Mouse (Mus musculus) MEL (cell line): ENCODE data around the gene Stk16. TPM values are rescaled to one million over a fixed set of nuclear protein-coding genes. Genes with fewer than 3 reads are reported as not detected.

Experiments used
- DNase-seq: peaks from one replicate; pipeline ENCODE4 v3.0.0; 2011; ENCODE audit warnings: low read depth, low spot score
- H3K27ac ChIP-seq: 2 replicates; pipeline ENCODE4 v1.5.1; 2012; ENCODE audit warnings: low read depth, mild to moderate bottlenecking, control low read depth, low read length, moderate library complexity; ENCODE audit not compliant: control insufficient read depth
- H3K27me3 ChIP-seq, 2 experiments: fragments of 150-350 bp in 1 of 2; sonication (generic) in 1 of 2; 2 replicates each; pipeline ENCODE4 v1.6.1; 2012; ENCODE audit warnings: low read length in 2 of 2, mild to moderate bottlenecking in 2 of 2, improper control_type of control experiment in 1 of 2, moderate library complexity in 1 of 2; ENCODE audit not compliant: insufficient read depth in 2 of 2, control insufficient read depth in 1 of 2
- H3K36me3 ChIP-seq, 2 experiments: 2 replicates each; pipeline ENCODE4 v1.6.1; 2012 to 2014; ENCODE audit warnings: low read length in 2 of 2, improper control_type of control experiment in 1 of 2, inconsistent platforms in 1 of 2, mild to moderate bottlenecking in 1 of 2; ENCODE audit not compliant: insufficient read depth in 2 of 2, control insufficient read depth in 1 of 2
- H3K4me1 ChIP-seq, 2 experiments: fragments of 150-350 bp in 1 of 2; sonication (generic) in 1 of 2; 2 replicates each; pipeline ENCODE4 v1.6.1; 2012; ENCODE audit warnings: low read length in 2 of 2, improper control_type of control experiment in 1 of 2, mild to moderate bottlenecking in 1 of 2; ENCODE audit not compliant: insufficient read depth in 2 of 2, control insufficient read depth in 1 of 2
- H3K4me3 ChIP-seq, 2 experiments: fragments of 150-350 bp in 1 of 2; sonication (generic) in 1 of 2; 2 replicates each; pipeline ENCODE4 v1.5.1; 2012; ENCODE audit warnings: low read depth in 2 of 2, low read length in 2 of 2, mild to moderate bottlenecking in 2 of 2, moderate library complexity in 2 of 2, control low read depth in 1 of 2, improper control_type of control experiment in 1 of 2; ENCODE audit not compliant: control insufficient read depth in 1 of 2, insufficient read depth in 1 of 2
- H3K79me2 ChIP-seq: 2 replicates; pipeline ENCODE4 v1.6.1; 2012; ENCODE audit warnings: mild to moderate bottlenecking, low read length, moderate library complexity; ENCODE audit not compliant: control insufficient read depth, poor library complexity, insufficient read depth
- H3K9ac ChIP-seq: 2 replicates; pipeline ENCODE4 v1.6.1; 2012; ENCODE audit warnings: low read depth, mild to moderate bottlenecking, control low read depth, low read length, moderate library complexity; ENCODE audit not compliant: control insufficient read depth, poor library complexity, severe bottlenecking
- H3K9me3 ChIP-seq: fragments of 150-350 bp; sonication (generic); replicated peaks from 2 replicates; pipeline ENCODE4 v1.6.1; 2012; ENCODE audit warnings: mild to moderate bottlenecking, low read length, improper control_type of control experiment, moderate library complexity; ENCODE audit not compliant: insufficient read depth
- BHLHE40 ChIP-seq: IDR thresholded peaks from 2 replicates; pipeline ENCODE4 v1.6.1; 2012; ENCODE audit warnings: low read depth, mild to moderate bottlenecking, inconsistent platforms, low read length, improper control_type of control experiment, borderline replicate concordance
- CHD1 ChIP-seq: IDR thresholded peaks from 2 replicates; pipeline ENCODE4 v1.6.1; 2012; ENCODE audit warnings: low read depth, mild to moderate bottlenecking, inconsistent platforms, low read length, improper control_type of control experiment
- CTCF ChIP-seq, 3 experiments: IDR thresholded peaks in 2 of 3; conservative IDR thresholded peaks in 1 of 3; 2 replicates each; pipeline ENCODE4 v1.5.1; 2011 to 2012; ENCODE audit warnings: low read length in 3 of 3, low read depth in 2 of 3, mild to moderate bottlenecking in 2 of 3, improper control_type of control experiment in 1 of 3, inconsistent platforms in 1 of 3, mixed read lengths in 1 of 3, moderate library complexity in 1 of 3; ENCODE audit not compliant: control insufficient read depth in 1 of 3, insufficient read depth in 1 of 3, poor library complexity in 1 of 3, severe bottlenecking in 1 of 3
- E2F4 ChIP-seq: IDR thresholded peaks from 2 replicates; pipeline ENCODE4 v1.6.1; 2011; ENCODE audit warnings: low read depth, low read length, improper control_type of control experiment, borderline replicate concordance
- EP300 ChIP-seq, 2 experiments: IDR thresholded peaks; 2 replicates each; pipeline ENCODE4 v1.6.1; 2011; ENCODE audit warnings: improper control_type of control experiment in 2 of 2, low read length in 2 of 2, low read depth in 1 of 2, mild to moderate bottlenecking in 1 of 2
- ETS1 ChIP-seq: IDR thresholded peaks from 2 replicates; pipeline ENCODE4 v1.6.1; 2012; ENCODE audit warnings: low read depth, mild to moderate bottlenecking, inconsistent platforms, low read length, improper control_type of control experiment, moderate library complexity
- GABPA ChIP-seq: IDR thresholded peaks from 2 replicates; pipeline ENCODE4 v1.6.1; 2012; ENCODE audit warnings: low read depth, mild to moderate bottlenecking, inconsistent platforms, low read length, improper control_type of control experiment, moderate library complexity
- GATA1 ChIP-seq: IDR thresholded peaks from 2 replicates; pipeline ENCODE4 v1.6.1; 2011; ENCODE audit warnings: low read depth, low read length, improper control_type of control experiment
- KAT2A ChIP-seq: conservative IDR thresholded peaks from 2 replicates; pipeline ENCODE4 v1.6.1; 2012; ENCODE audit warnings: low read depth, low read length, improper control_type of control experiment, inconsistent platforms
- MAFK ChIP-seq: IDR thresholded peaks from 2 replicates; pipeline ENCODE4 v1.6.1; 2011; ENCODE audit warnings: low read depth, mild to moderate bottlenecking, low read length, improper control_type of control experiment, borderline replicate concordance
- MAX ChIP-seq: IDR thresholded peaks from 2 replicates; pipeline ENCODE4 v1.6.1; 2011; ENCODE audit warnings: low read length, improper control_type of control experiment
- MAZ ChIP-seq: IDR thresholded peaks from 2 replicates; pipeline ENCODE4 v1.6.1; 2012; ENCODE audit warnings: low read depth, mild to moderate bottlenecking, inconsistent platforms, low read length, improper control_type of control experiment
- MEF2A ChIP-seq: IDR thresholded peaks from 2 replicates; pipeline ENCODE4 v1.6.1; 2014; ENCODE audit warnings: low read depth, mild to moderate bottlenecking, inconsistent platforms, low read length, improper control_type of control experiment; ENCODE audit not compliant: poor library complexity, insufficient replicate concordance, severe bottlenecking; ENCODE audit errors: extremely low read depth
- MXI1 ChIP-seq: IDR thresholded peaks from 2 replicates; pipeline ENCODE4 v1.6.1; 2011; ENCODE audit warnings: mild to moderate bottlenecking, low read depth, low read length, improper control_type of control experiment
- NRF1 ChIP-seq: IDR thresholded peaks from 2 replicates; pipeline ENCODE4 v1.6.1; 2014; ENCODE audit warnings: low read depth, mild to moderate bottlenecking, inconsistent platforms, low read length, improper control_type of control experiment, moderate library complexity; ENCODE audit not compliant: poor library complexity, insufficient read depth, severe bottlenecking
- POLR2A ChIP-seq, 2 experiments: IDR thresholded peaks; 2 replicates each; pipeline ENCODE4 v1.6.1; 2011 to 2012; ENCODE audit warnings: low read length in 2 of 2, mild to moderate bottlenecking in 2 of 2, control low read depth in 1 of 2, improper control_type of control experiment in 1 of 2, low read depth in 1 of 2, moderate library complexity in 1 of 2; ENCODE audit not compliant: control insufficient read depth in 1 of 2, insufficient read depth in 1 of 2, poor library complexity in 1 of 2
- POLR2AphosphoS2 ChIP-seq: IDR thresholded peaks from 2 replicates; pipeline ENCODE4 v1.6.1; 2011; ENCODE audit warnings: low read length, improper control_type of control experiment
- POLR2AphosphoS5 ChIP-seq: IDR thresholded peaks from 2 replicates; pipeline ENCODE4 v1.6.1; 2012; ENCODE audit warnings: low read depth, borderline replicate concordance, mild to moderate bottlenecking, inconsistent platforms, low read length, moderate library complexity, mixed read lengths
- RCOR1 ChIP-seq: IDR thresholded peaks from 2 replicates; pipeline ENCODE4 v1.6.1; 2012; ENCODE audit warnings: low read depth, mild to moderate bottlenecking, inconsistent platforms, low read length, improper control_type of control experiment
- SIN3A ChIP-seq: IDR thresholded peaks from 2 replicates; pipeline ENCODE4 v1.6.1; 2012; ENCODE audit warnings: low read length, improper control_type of control experiment, inconsistent platforms
- SMC3 ChIP-seq: IDR thresholded peaks from 2 replicates; pipeline ENCODE4 v1.6.1; 2011; ENCODE audit warnings: low read depth, low read length, improper control_type of control experiment
- TAL1 ChIP-seq: IDR thresholded peaks from 2 replicates; pipeline ENCODE4 v1.6.1; 2012; ENCODE audit warnings: mild to moderate bottlenecking, inconsistent platforms, low read length, moderate library complexity, mixed read lengths
- TBP ChIP-seq: IDR thresholded peaks from 2 replicates; pipeline ENCODE4 v1.8.0; 2011; ENCODE audit warnings: low read depth, low read length, improper control_type of control experiment
- USF1 ChIP-seq: IDR thresholded peaks from 2 replicates; pipeline ENCODE4 v1.6.1; 2014; ENCODE audit warnings: low read depth, mild to moderate bottlenecking, inconsistent platforms, low read length, improper control_type of control experiment, moderate library complexity
- USF2 ChIP-seq, 2 experiments: IDR thresholded peaks; 2 replicates each; pipeline ENCODE4 v1.6.1; 2011 to 2012; ENCODE audit warnings: improper control_type of control experiment in 2 of 2, low read length in 2 of 2, borderline replicate concordance in 1 of 2, inconsistent platforms in 1 of 2, low read depth in 1 of 2, mild to moderate bottlenecking in 1 of 2; ENCODE audit not compliant: insufficient read depth in 1 of 2
- ZC3H11A ChIP-seq: IDR thresholded peaks from 2 replicates; pipeline ENCODE4 v1.6.1; 2012; ENCODE audit warnings: low read depth, mild to moderate bottlenecking, inconsistent platforms, low read length, improper control_type of control experiment
- ZNF384 ChIP-seq: IDR thresholded peaks from 2 replicates; pipeline ENCODE4 v1.6.1; 2012; ENCODE audit warnings: low read depth, mild to moderate bottlenecking, inconsistent platforms, low read length, improper control_type of control experiment
- polyA plus RNA-seq, 2 experiments: library from polyadenylated mRNA; stranded (reverse) in 1 of 2; unstranded in 1 of 2; fragments of >175 nt in 1 of 2; fragments of >200 nt in 1 of 2; gene quantifications; 2 replicates each; pipeline versions ENCODE4 v1.2.1 to v1.2.4; 2012; ENCODE audit warnings: low replicate concordance in 2 of 2, low read depth in 1 of 2; ENCODE audit not compliant: insufficient read length in 2 of 2, insufficient read depth in 1 of 2, missing spikeins in 1 of 2
- total RNA-seq: library from RNA; depleted of rRNA; stranded (reverse); fragments of 300-350 nt; gene quantifications from 2 replicates; pipeline ENCODE4 v1.2.3, GENCODE M21; 2012

Stk16 gene
- total and polyA plus RNA-seq, 3 experiments: 110 to 154 TPM; not detected in 1

DNA sequence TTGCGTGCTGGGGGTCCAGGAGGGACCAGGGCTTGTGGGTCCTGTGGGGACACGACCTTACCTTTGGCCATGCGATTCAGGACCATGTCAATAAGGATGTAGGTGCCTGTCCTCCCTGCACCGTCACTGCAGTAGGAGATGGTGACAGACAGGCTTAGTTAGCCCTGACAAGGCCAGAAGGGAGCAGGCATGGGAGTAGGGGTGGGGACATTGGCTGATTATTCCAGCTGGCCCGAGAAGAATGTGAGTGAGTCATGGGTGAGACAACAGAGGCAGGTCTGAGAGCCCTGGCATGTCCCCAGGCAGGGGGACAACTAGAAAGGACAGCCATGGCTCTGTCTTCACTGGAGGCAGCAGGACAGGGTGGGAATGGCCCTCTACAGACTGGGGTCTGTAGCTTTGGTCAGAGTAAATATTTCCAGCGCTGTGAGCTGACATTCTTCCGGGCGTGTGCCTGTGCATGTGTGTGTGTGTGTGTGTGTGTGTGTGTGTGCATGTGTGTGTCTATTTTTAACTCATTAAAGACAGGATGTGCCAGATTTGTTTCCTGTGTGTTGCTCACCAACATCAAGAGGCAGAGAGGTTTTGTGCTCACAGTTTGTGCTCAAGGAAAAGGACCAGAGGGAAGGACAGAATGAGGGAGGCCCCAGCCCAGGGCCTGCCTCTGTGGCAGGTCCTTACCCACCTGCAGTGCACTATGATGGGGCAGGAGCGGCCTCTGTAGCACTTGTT, 37.6 kb downstream of the Stk16 start:
- DNase-seq: no peak
- H3K9ac ChIP-seq: no peak overlapping the region
- TF ChIP-seq TAL1 (no peak), POLR2AphosphoS2 (no peak), SMC3 (no peak), GATA1 (no peak), SIN3A (no peak), POLR2AphosphoS5 (no peak), MAZ (no peak), EP300 (IDR thresholded peaks at IDR 0.05; ENCODE audit: low read depth in 1 of 2, low read length in 2 of 2) (no peak), E2F4 (no peak), GABPA (no peak), MEF2A (no peak), ETS1 (no peak), POLR2A (IDR thresholded peaks at IDR 0.05; ENCODE audit: control insufficient read depth in 1 of 2, insufficient read depth in 1 of 2, low read depth in 1 of 2, low read length in 2 of 2, poor library complexity in 1 of 2) (no peak), NRF1 (no peak), ZNF384 (no peak), USF2 (IDR thresholded peaks at IDR 0.05; ENCODE audit: borderline replicate concordance in 1 of 2, insufficient read depth in 1 of 2, low read depth in 1 of 2, low read length in 2 of 2) (no peak), MAFK (no peak), RCOR1 (no peak), CHD1 (no peak), CTCF (IDR thresholded peaks at IDR 0.05 in 2 of 3, conservative IDR thresholded peaks at IDR 0.05 in 1 of 3; ENCODE audit: control insufficient read depth in 1 of 3, insufficient read depth in 1 of 3, low read depth in 2 of 3, low read length in 3 of 3, poor library complexity in 1 of 3, severe bottlenecking in 1 of 3) (no peak)
- H3K4me1 ChIP-seq: no peaks in the 10 kb centered on the region; a peak in 1 of 4 replicates
- no peak overlapping the region for H3K4me3 ChIP-seq
- no peak overlapping the region for H3K27ac ChIP-seq
- no peaks in the 10 kb centered on the region for H3K79me2 ChIP-seq
- no peaks in the 10 kb centered on the region for H3K36me3 ChIP-seq
- H3K9me3 ChIP-seq: no peaks in the 10 kb centered on the region
- no peaks in the 10 kb centered on the region for H3K27me3 ChIP-seq

DNA sequence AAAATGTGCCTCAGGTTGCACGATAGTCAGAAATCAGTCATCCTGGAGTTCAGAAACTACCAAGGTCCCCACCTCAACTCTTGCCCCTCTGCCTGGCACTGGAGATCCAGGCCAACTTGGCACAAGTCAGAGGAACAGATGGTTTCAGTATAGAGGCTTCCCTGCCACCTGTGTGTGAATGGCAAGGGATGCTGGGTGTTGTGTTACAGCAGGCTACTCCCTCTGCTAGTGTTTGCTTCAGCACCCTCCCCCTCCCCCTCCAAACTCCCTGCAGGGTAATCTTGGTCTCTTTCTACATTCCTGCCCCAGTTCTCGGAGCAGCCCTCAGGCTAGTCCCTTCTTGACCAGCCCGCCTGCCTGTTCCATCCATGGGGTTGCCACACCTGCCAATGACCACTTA, 39.9 kb downstream of the Stk16 start:
- Histone ChIP-seq H3K4me3 (no peak overlapping the region), H3K4me1 (no peaks in the 10 kb centered on the region; a peak in 1 of 4 replicates), H3K36me3 (no peaks in the 10 kb centered on the region), H3K9ac (no peak overlapping the region), H3K27me3 (no peaks in the 10 kb centered on the region), H3K79me2 (no peaks in the 10 kb centered on the region), H3K27ac (no peak overlapping the region), H3K9me3 (no peaks in the 10 kb centered on the region)
- DNase-seq: no peak
- no peak for TF ChIP-seq ZC3H11A
- no peak for TF ChIP-seq MAX
- no peak for TF ChIP-seq KAT2A
- no peak for TF ChIP-seq TAL1
- no peak for TF ChIP-seq SMC3
- no peak for TF ChIP-seq TBP
- TF ChIP-seq POLR2AphosphoS2: no peak
- no peak for TF ChIP-seq CTCF (IDR thresholded peaks at IDR 0.05 in 2 of 3, conservative IDR thresholded peaks at IDR 0.05 in 1 of 3; ENCODE audit: control insufficient read depth in 1 of 3, insufficient read depth in 1 of 3, low read depth in 2 of 3, low read length in 3 of 3, poor library complexity in 1 of 3, severe bottlenecking in 1 of 3)
- no peak for TF ChIP-seq POLR2A (IDR thresholded peaks at IDR 0.05; ENCODE audit: control insufficient read depth in 1 of 2, insufficient read depth in 1 of 2, low read depth in 1 of 2, low read length in 2 of 2, poor library complexity in 1 of 2)
- no peak for TF ChIP-seq USF1
- TF ChIP-seq BHLHE40: no peak
- TF ChIP-seq ETS1: no peak
- TF ChIP-seq EP300 (IDR thresholded peaks at IDR 0.05; ENCODE audit: low read depth in 1 of 2, low read length in 2 of 2): no peak
- no peak for TF ChIP-seq MEF2A
- TF ChIP-seq USF2 (IDR thresholded peaks at IDR 0.05; ENCODE audit: borderline replicate concordance in 1 of 2, insufficient read depth in 1 of 2, low read depth in 1 of 2, low read length in 2 of 2): no peak
- TF ChIP-seq MXI1: no peak
- TF ChIP-seq GATA1: no peak
- no peak for TF ChIP-seq SIN3A
- TF ChIP-seq MAZ: no peak
